Mouse (Mus musculus) limb, embryonic 13.5 days (tissue): ENCODE results near the gene Znrd1. TPM values are rescaled to one million over a fixed set of nuclear protein-coding genes. Genes with fewer than 3 reads are reported as not detected.

Experiments used
- ATAC-seq: fragments of 200-750 bp; cut with Nextera tagmentation; 2 replicates; pipeline ENCODE4 v1.8.0; 2017; ENCODE audit warnings: low read depth, moderate number of reproducible peaks, moderate TSS enrichment; ENCODE audit not compliant: low FRiP score
- H3K27ac ChIP-seq: fragments of 300-500 bp; sonication (generic); 2 replicates; pipeline ENCODE4 v1.5.1; 2015; ENCODE audit warnings: inconsistent platforms, mild to moderate bottlenecking, moderate library complexity
- H3K27me3 ChIP-seq: fragments of 300-500 bp; sonication (generic); 2 replicates; pipeline ENCODE4 v1.6.1; 2015; ENCODE audit warnings: mild to moderate bottlenecking, inconsistent platforms
- H3K36me3 ChIP-seq: fragments of 300-500 bp; sonication (generic); 2 replicates; pipeline ENCODE4 v1.6.1; 2015; ENCODE audit warnings: inconsistent platforms, mild to moderate bottlenecking, moderate library complexity
- H3K4me1 ChIP-seq: fragments of 300-500 bp; sonication (generic); 2 replicates; pipeline ENCODE4 v1.6.1; 2015; ENCODE audit warnings: inconsistent platforms
- H3K4me2 ChIP-seq: fragments of 300-500 bp; sonication (generic); replicated peaks from 2 replicates; pipeline ENCODE4 v1.6.1; 2015; ENCODE audit warnings: inconsistent platforms, mild to moderate bottlenecking, moderate library complexity
- H3K4me3 ChIP-seq: fragments of 300-500 bp; sonication (generic); 2 replicates; pipeline ENCODE4 v1.5.1; 2015; ENCODE audit warnings: moderate library complexity, mild to moderate bottlenecking, inconsistent platforms
- H3K9ac ChIP-seq: fragments of 300-500 bp; sonication (generic); 2 replicates; pipeline ENCODE4 v1.6.1; 2015; ENCODE audit warnings: mild to moderate bottlenecking, inconsistent platforms
- H3K9me3 ChIP-seq: fragments of 300-500 bp; sonication (generic); 2 replicates; pipeline ENCODE4 v1.6.1; 2016; ENCODE audit warnings: inconsistent platforms
- WGBS: fragments of 180-500 bp; shearing (Covaris S2); methylation state at CpG from one replicate; pipeline ENCODE4 v1.1.7; 2015; 5-methylcytosine and 5-hydroxymethylcytosine counted together
- polyA plus RNA-seq: library from polyadenylated mRNA; unstranded; fragments of >200 nt; fragmentation: Nextera tagmentation; extraction: Ambion mirVana; gene quantifications from 2 replicates; pipeline ENCODE4 v1.2.1, GENCODE M21; 2015

The Znrd1 gene
- polyA plus RNA-seq, 1 experiment from 2014 or later: 111 TPM

DNA sequence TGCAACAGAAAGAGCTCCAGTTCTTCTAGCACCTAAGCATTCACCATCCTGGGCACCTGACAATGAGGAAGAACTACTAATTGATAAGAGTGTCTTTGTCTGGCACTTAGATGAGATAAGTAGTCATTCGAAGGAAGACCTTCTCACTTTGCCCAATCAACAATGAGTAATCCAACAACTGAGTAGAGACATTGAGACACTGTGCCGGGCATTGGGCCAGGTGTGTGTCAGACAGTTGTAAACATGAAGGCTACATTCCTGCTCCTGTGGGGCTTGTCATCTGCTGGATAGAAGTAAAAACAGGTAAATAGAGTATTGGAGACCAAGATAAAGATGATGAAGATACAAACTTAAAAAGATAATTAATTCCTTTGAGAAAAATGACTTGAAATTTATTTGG is 20.3 kb downstream of the Znrd1 start:
- ATAC-seq: no peak
- Histone ChIP-seq H3K4me2 (no peak overlapping the region), H3K27ac (no peak overlapping the region), H3K27me3 (peaks cover 23% of the 10 kb centered on the region), H3K9me3 (no peaks in the 10 kb centered on the region), H3K9ac (no peak overlapping the region), H3K36me3 (no peaks in the 10 kb centered on the region), H3K4me1 (peaks cover 9% of the 10 kb centered on the region), H3K4me3 (no peak overlapping the region)
- WGBS: 84% methylated on average over 2 of the region's 2 CpGs

DNA sequence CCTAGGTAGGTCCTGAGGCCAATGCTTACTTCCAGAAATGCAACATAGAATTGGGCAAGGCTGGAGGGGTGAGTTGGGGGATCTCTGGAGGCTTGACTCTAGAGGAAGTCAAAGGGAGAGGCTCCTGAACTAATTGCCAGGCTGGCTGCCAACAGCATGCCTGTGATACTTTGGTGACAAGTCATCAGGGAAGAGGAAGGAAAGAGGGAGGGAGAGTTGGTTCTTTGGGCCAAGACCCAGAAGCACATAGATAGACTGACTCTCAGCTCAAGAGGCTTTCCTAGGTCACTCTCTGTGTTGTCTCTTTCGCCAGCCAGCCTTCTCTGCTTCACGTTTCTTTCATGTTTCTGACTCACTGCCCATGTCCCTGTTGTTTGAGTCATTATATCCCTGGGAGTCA is 26.6 kb downstream of the Znrd1 start:
- Histone ChIP-seq H3K27ac (no peak overlapping the region), H3K4me1 (no peaks in the 10 kb centered on the region), H3K36me3 (no peaks in the 10 kb centered on the region), H3K9me3 (no peaks in the 10 kb centered on the region), H3K9ac (no peak overlapping the region), H3K4me3 (no peak overlapping the region), H3K4me2 (no peak overlapping the region), H3K27me3 (no peaks in the 10 kb centered on the region)
- no peak for ATAC-seq
- WGBS: 71% methylated on average over 2 of the region's 2 CpGs

DNA sequence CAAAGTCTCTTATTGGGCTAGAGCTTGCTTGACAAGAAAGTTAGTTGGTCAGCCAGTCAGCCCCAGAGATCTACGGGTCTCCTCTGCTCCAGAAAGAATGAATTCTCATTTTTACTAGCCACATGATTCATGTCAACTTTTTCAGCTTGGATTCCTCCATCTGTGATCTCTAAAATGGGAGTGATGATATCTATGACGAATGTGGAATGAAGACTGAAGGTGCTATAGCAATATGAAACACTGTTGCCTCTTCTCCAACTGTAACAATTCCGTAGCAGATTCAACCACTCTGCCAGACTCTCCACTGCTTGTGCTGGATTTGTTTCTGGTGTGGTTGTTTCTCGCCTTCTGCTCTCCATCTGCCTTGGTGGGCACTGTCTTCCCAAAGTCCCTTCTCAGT is 27.2 kb downstream of the Znrd1 start:
- no peak overlapping the region for H3K4me2 ChIP-seq
- H3K27ac ChIP-seq: no peak overlapping the region
- H3K27me3 ChIP-seq: no peaks in the 10 kb centered on the region
- H3K4me1 ChIP-seq: no peaks in the 10 kb centered on the region
- no peaks in the 10 kb centered on the region for H3K9me3 ChIP-seq
- ATAC-seq: no peak
- no peak overlapping the region for H3K4me3 ChIP-seq
- WGBS: 80% methylated on average over 4 of the region's 4 CpGs
- H3K36me3 ChIP-seq: no peaks in the 10 kb centered on the region
- H3K9ac ChIP-seq: no peak overlapping the region

DNA sequence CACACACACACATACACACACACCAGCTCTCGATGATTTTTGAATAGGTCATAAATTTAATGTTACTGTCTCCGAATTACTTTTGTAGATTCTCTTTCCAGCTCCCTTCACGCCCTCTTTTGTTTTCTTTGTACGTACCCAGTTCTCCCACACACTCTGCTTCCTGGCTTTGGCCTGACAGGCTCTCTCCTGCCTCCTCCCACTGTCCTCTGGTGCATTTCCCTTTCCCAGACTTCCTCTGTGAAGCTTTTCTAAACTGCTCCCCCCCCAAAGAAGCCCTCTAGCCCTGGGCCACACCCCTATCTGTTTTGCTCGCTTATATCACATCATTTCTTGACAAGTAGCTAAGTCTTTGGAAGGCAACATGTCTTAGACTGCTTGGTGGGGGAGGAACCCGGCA is 28.1 kb downstream of the Znrd1 start:
- Histone ChIP-seq H3K9me3 (no peaks in the 10 kb centered on the region), H3K9ac (no peak overlapping the region), H3K4me1 (no peaks in the 10 kb centered on the region), H3K27ac (no peak overlapping the region), H3K27me3 (no peaks in the 10 kb centered on the region), H3K4me3 (no peak overlapping the region), H3K36me3 (no peaks in the 10 kb centered on the region), H3K4me2 (no peak overlapping the region)
- 72% methylated on average over 6 of the region's 6 CpGs for WGBS
- ATAC-seq: no peak

DNA sequence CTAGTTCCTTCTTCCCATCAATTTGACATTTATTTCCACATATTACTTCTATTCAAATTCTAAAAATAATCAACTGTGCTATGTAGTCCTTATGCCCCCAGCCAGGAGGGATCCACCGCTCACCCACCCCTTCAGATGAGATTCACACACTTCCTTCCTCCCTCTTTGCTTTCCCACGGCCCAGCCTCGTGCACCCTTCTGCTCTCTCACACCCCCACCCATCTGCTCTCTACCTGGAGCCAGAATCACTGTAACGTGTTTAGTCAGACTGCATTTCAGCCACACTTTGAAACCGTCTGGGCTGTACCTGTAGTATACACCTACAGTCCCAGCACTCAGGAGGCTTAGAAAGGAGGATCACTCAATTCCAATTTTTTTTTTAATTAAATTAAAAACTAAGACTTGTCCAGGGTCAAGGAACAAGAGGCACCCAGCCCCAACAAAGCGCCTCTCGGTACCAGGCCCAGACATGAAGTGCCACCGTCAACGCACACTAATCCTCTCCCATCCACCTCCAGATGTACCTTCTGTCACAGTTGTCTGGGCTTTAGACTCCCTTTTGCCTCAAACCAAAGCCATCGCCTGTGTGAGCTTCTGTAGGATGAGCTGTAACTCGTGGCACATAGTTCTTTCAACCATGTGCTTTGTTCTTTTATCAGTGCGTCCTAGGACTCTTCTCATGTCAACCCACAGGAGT is 29.0 kb downstream of the Znrd1 start:
- H3K9me3 ChIP-seq: no peaks in the 10 kb centered on the region
- no peak overlapping the region for H3K27ac ChIP-seq
- no peaks in the 10 kb centered on the region for H3K27me3 ChIP-seq
- no peaks in the 10 kb centered on the region for H3K36me3 ChIP-seq
- H3K9ac ChIP-seq: no peak overlapping the region
- H3K4me2 ChIP-seq: no peak overlapping the region
- WGBS: 71% methylated on average over 12 of the region's 12 CpGs
- no peak overlapping the region for H3K4me3 ChIP-seq
- no peak for ATAC-seq
- no peaks in the 10 kb centered on the region for H3K4me1 ChIP-seq

DNA sequence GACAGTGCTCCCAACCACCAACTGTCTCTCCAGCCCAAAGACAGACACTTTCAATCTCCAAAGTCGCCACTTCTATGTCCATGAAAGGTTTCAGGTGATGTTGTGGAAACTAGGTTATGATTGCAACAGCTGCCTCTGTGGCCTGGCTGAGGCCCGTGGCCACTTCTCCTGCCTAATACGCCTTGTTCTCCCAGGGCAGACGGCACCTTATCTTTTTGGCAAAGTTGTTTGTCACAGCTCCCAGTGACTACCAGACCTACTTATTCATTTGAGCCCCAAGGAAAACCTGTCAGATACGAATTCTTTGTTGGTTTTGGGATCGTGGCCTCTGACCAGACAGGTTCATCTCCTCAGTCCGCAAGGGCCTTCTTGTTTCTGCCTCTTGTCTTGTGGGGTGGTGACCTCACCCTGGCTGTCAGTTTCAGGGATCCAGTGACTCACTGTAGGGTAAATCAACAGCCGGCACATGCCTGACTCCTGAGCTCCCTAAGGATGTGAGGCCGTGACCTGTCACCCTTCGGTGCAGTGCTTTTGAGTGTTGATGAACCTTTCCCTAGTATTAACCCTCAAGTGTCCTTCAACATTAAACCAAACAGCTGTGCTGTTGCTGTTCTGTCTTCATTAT is 30.8 kb downstream of the Znrd1 start:
- no peak overlapping the region for H3K4me3 ChIP-seq
- no peak overlapping the region for H3K27ac ChIP-seq
- H3K4me1 ChIP-seq: no peaks in the 10 kb centered on the region
- no peaks in the 10 kb centered on the region for H3K9me3 ChIP-seq
- H3K36me3 ChIP-seq: no peaks in the 10 kb centered on the region
- H3K9ac ChIP-seq: no peak overlapping the region
- no peaks in the 10 kb centered on the region for H3K27me3 ChIP-seq
- no peak overlapping the region for H3K4me2 ChIP-seq
- no peak for ATAC-seq
- WGBS: 55% methylated on average over 10 of the region's 10 CpGs

DNA sequence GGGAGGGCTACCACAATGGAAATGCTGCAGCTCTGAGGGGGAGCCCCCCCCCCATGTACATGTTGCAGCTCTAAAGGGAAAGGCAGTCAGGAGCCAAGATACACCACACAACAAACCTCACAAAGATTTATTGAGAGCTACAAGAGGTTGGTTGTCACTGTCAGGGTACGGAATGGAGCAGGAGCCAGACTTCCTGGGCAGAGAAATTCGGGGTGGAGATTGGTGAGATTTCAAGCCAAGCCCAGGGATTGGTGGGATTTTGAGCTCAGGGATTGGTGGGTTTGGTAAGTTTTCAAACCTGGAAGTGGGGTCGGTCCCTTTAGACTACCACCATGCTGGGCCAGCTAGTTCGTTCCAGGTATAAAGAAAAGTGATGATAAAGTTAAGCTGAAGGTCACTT is 34.9 kb downstream of the Znrd1 start:
- H3K27ac ChIP-seq: no peak overlapping the region
- WGBS: 63% methylated on average over 4 of the region's 4 CpGs
- no peak for ATAC-seq

DNA sequence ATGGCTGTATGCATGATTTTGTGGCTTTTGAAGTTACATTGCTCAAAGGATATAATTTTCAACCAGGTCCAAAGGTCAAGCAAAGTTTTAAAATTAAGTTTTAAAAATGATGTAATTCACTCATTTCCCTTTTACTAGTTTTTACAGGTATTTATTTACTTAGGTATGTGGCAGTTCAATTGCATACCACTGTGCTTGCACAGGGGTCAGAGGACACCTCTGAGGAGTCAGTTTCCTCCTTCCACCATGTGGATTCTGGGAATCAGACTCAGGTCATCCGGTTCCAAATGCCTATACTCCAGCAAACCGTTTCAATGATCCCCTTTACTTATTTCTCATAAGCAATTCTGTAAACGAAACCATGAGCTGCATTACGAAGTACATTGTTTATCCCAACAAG is 35.6 kb downstream of the Znrd1 start:
- H3K9ac ChIP-seq: no peak overlapping the region
- no peak overlapping the region for H3K27ac ChIP-seq
- no peak overlapping the region for H3K4me3 ChIP-seq
- no peaks in the 10 kb centered on the region for H3K9me3 ChIP-seq
- 77% methylated on average over 4 of the region's 4 CpGs for WGBS
- H3K27me3 ChIP-seq: no peaks in the 10 kb centered on the region
- ATAC-seq: no peak
- no peaks in the 10 kb centered on the region for H3K4me1 ChIP-seq
- no peaks in the 10 kb centered on the region for H3K36me3 ChIP-seq
- H3K4me2 ChIP-seq: no peak overlapping the region

More for the DNA sequence above, 34.9 kb downstream of the Znrd1 start:
- Histone ChIP-seq H3K36me3 (no peaks in the 10 kb centered on the region), H3K9me3 (no peaks in the 10 kb centered on the region), H3K4me3 (no peak overlapping the region), H3K27me3 (no peaks in the 10 kb centered on the region), H3K4me2 (no peak overlapping the region), H3K4me1 (no peaks in the 10 kb centered on the region), H3K9ac (no peak overlapping the region)

DNA sequence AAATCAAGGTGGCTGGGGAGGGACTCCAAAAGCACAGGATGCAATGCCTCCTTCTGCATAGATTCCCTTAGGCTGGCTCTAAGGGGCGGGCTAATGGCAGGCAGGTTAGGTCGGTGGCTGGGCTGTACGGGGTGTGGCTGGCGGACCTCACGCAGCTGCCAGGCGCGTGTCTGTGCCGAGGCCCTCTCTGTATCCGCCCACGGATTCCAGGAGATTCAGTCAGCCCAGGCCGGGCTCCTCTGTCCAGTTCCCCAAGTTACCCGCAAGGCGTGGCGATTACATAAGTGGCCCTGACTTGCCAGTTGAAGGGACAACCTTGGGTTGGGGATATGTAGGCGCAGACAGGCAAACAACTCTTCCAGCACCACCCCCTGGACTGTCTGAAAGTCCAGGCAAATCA is 38.1 kb downstream of the Znrd1 start:
- Histone ChIP-seq H3K36me3 (no peaks in the 10 kb centered on the region), H3K4me2 (no peak overlapping the region), H3K9ac (no peak overlapping the region), H3K27ac (no peak overlapping the region), H3K4me1 (no peaks in the 10 kb centered on the region), H3K9me3 (no peaks in the 10 kb centered on the region), H3K27me3 (no peaks in the 10 kb centered on the region; the same call in 1 of the 2 replicates), H3K4me3 (no peak overlapping the region)
- WGBS: 48% methylated on average over 15 of the region's 15 CpGs
- no peak for ATAC-seq

DNA sequence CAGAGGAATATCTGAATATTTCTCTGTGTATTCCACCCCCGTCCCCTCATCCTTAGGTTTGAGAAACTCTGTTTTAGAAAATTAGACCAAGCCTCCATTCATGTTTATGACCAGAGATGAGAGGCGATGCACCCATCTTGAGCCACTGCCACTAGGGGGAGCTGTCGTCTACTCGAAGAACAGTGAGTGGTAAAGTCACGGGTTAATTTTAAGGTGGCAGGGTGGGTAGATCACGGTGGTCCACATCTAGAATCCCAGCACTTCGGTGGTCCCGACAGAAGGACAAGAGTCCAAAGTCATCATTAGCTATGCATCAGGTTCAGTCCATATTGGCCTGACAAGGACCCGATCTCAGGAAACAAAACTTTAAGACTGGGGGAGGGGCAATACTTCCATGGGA is 43.3 kb downstream of the Znrd1 start:
- no peaks in the 10 kb centered on the region for H3K9me3 ChIP-seq
- no peaks in the 10 kb centered on the region for H3K36me3 ChIP-seq
- H3K27me3 ChIP-seq: no peaks in the 10 kb centered on the region; the same call in 1 of the 2 replicates
- ATAC-seq: no peak
- 12% methylated on average over 9 of the region's 9 CpGs for WGBS
- H3K4me1 ChIP-seq: no peaks in the 10 kb centered on the region
- no peak overlapping the region for H3K4me3 ChIP-seq
- no peak overlapping the region for H3K9ac ChIP-seq
- no peak overlapping the region for H3K27ac ChIP-seq
- H3K4me2 ChIP-seq: no peak overlapping the region

DNA sequence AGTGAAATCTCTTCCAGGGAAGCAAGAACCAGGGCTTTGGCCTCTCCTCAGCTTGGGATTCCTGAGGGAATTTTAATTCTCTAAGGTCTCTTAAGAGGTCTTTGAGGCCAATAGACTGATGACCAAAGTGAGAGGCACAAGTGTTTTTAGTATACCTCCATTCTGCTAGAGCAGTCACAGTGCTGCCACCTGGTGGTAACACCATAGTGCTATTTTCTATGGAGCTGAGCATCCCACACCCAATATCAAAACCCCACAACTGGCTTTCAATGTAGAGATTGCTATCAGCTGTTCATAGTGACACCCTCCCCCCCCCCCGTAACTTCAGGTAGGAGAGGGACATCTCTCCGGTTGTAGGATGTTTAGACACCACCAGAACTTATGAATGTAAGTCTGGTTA is 44.3 kb downstream of the Znrd1 start:
- no peak overlapping the region for H3K27ac ChIP-seq
- no peaks in the 10 kb centered on the region for H3K9me3 ChIP-seq
- WGBS: 0% methylated on average over 2 of the region's 2 CpGs
- no peaks in the 10 kb centered on the region for H3K4me1 ChIP-seq
- no peak overlapping the region for H3K9ac ChIP-seq
- H3K4me2 ChIP-seq: no peak overlapping the region
- H3K4me3 ChIP-seq: no peak overlapping the region
- H3K27me3 ChIP-seq: no peaks in the 10 kb centered on the region; the same call in none of the 2 replicates
- ATAC-seq: no peak
- H3K36me3 ChIP-seq: no peaks in the 10 kb centered on the region

DNA sequence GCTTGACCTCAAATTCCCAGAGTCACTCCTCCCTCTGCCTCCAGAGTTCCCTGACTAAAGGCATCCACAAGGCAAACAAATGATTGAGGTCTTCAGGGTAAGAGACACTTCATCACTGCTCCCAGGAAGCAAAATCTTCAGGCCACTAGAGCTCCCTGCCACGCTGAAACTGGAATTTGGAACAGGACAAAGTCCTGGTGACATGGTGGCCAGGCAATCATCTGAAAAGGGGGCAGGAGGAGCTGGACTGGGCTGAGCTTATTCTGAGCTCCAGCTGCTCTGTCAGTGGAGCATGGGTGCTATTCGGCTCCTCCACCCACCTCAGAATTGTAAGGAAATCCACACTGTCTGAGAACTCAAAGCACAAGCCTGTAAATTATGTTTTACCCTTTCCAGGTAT is 46.3 kb downstream of the Znrd1 start:
- no peak for ATAC-seq
- Histone ChIP-seq H3K9me3 (no peaks in the 10 kb centered on the region), H3K36me3 (no peaks in the 10 kb centered on the region), H3K4me1 (0 out of 2 replicates have a peak, but pooled peaks cover 3% of the 10 kb centered on the region), H3K27me3 (no peaks in the 10 kb centered on the region; the same call in none of the 2 replicates), H3K27ac (no peak overlapping the region), H3K9ac (no peak overlapping the region), H3K4me2 (no peak overlapping the region), H3K4me3 (no peak overlapping the region)
- 71% methylated on average over 2 of the region's 2 CpGs for WGBS

DNA sequence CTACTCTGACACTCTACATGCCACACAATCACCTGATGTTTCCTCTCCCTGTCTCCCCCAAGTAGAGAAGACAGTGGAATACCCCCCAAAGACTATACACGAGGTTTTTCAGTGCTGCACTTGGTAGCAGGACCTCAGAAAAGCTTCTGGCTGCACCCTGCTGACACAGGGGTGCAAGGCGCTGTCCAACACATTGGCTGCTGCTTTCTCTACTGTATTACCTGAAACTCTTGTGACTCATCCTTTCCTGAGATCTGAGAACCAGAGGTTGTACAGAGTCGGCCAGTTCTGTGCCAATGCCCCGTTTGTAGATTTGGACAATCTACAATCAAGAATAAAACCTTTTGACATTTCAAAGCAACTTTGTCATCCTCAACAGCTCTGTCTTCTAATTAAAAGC is 48.6 kb downstream of the Znrd1 start:
- no peak overlapping the region for H3K4me3 ChIP-seq
- H3K4me1 ChIP-seq: 0 out of 2 replicates have a peak, but pooled peaks cover 3% of the 10 kb centered on the region
- H3K4me2 ChIP-seq: no peak overlapping the region
- H3K27me3 ChIP-seq: no peaks in the 10 kb centered on the region; the same call in 1 of the 2 replicates
- H3K36me3 ChIP-seq: no peaks in the 10 kb centered on the region
- 53% methylated on average over 4 of the region's 4 CpGs for WGBS
- no peaks in the 10 kb centered on the region for H3K9me3 ChIP-seq
- no peak overlapping the region for H3K27ac ChIP-seq
- no peak for ATAC-seq
- H3K9ac ChIP-seq: no peak overlapping the region
